Mouse (Mus musculus): ENCODE data around the gene Adamts10.

GRCm38 (mm10) chr17:33600831-33601230, 76.8 kb downstream of the Adamts10 start:
- TF ChIP-seq POLR2A (IDR thresholded peaks at IDR 0.05; ENCODE audit: borderline replicate concordance, insufficient read depth, low read length) (no peak), CTCF (IDR thresholded peaks at IDR 0.05; ENCODE audit: borderline replicate concordance, insufficient read depth, low read depth, low read length) (no peak)

Data from cerebellum, adult 2 months (tissue).